Mouse (Mus musculus) neural tube, embryonic 13.5 days (tissue): Measurements from ENCODE around the gene Stat2. TPM values are rescaled to one million over a fixed set of nuclear protein-coding genes. Genes with fewer than 3 reads are reported as not detected.
A peak's percentile ranks its signal among the peaks of the same experiment; 100 is the strongest.
"Not testable (repeated sequence)": the region's sequence is repeated elsewhere in the genome, so short reads cannot be mapped to it uniquely, and the experiment has no call there.

ENCODE experiments used
- ATAC-seq: fragments of 200-750 bp; cut with Nextera tagmentation; 2 replicates; pipeline ENCODE4 v1.8.0; 2017; ENCODE audit warnings: low read depth, mild to moderate bottlenecking, moderate TSS enrichment, moderate library complexity
- H3K27ac ChIP-seq: fragments of 300-500 bp; sonication (generic); replicated peaks from 2 replicates; pipeline ENCODE4 v1.5.1; 2015; ENCODE audit warnings: moderate library complexity, mild to moderate bottlenecking, inconsistent platforms
- H3K27me3 ChIP-seq: fragments of 300-500 bp; sonication (generic); 2 replicates; pipeline ENCODE4 v1.6.1; 2015; ENCODE audit warnings: mild to moderate bottlenecking, inconsistent platforms
- H3K36me3 ChIP-seq: fragments of 300-500 bp; sonication (generic); 2 replicates; pipeline ENCODE4 v1.6.1; 2015; ENCODE audit warnings: mild to moderate bottlenecking, inconsistent platforms
- H3K4me1 ChIP-seq: fragments of 300-500 bp; sonication (generic); replicated peaks from 2 replicates; pipeline ENCODE4 v1.6.1; 2015; ENCODE audit warnings: inconsistent platforms
- H3K4me2 ChIP-seq: fragments of 300-500 bp; sonication (generic); 2 replicates; pipeline ENCODE4 v1.6.1; 2015; ENCODE audit warnings: inconsistent platforms, mild to moderate bottlenecking, moderate library complexity
- H3K4me3 ChIP-seq: fragments of 300-500 bp; sonication (generic); 2 replicates; pipeline ENCODE4 v1.5.1; 2015; ENCODE audit warnings: mild to moderate bottlenecking, inconsistent platforms
- H3K9ac ChIP-seq: fragments of 300-500 bp; sonication (generic); 2 replicates; pipeline ENCODE4 v1.6.1; 2015; ENCODE audit warnings: moderate library complexity, mild to moderate bottlenecking, inconsistent platforms
- H3K9me3 ChIP-seq: fragments of 300-500 bp; sonication (generic); 2 replicates; pipeline ENCODE4 v1.6.1; 2016; ENCODE audit warnings: inconsistent platforms
- WGBS: fragments of 180-500 bp; shearing (Covaris S2); methylation state at CpG from one replicate; pipeline ENCODE4 v1.1.7; 2015; 5-methylcytosine and 5-hydroxymethylcytosine counted together
- polyA plus RNA-seq: library from polyadenylated mRNA; unstranded; fragments of >200 nt; fragmentation: Nextera tagmentation; extraction: Ambion mirVana; gene quantifications from 2 replicates; pipeline ENCODE4 v1.2.1, GENCODE M21; 2015

Gene Stat2
- polyA plus RNA-seq, 1 experiment from 2014 or later, result 23.7 TPM

DNA sequence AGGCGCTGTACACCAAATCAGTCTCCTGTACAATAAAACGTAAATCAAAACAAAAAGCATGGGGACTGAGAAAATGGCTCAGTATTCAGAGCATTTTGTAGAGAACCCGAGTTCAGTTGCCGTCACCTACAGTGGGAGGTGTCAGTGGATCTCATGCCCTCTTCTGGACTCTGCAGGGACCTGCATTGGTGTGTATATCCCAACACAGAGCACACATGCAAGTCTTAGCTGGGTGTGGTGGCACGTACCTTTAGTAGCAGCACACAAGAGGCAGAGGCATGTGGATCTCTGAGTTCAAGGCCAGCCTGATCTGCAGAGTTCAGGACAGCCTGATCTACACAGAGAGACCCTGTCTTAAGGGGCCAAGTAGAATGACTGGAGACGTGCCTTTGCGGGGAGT lies 39.3 kb downstream of the Stat2 start:
- H3K9ac ChIP-seq, result no peak overlapping the region
- ATAC-seq, result no peak
- no peaks in the 10 kb centered on the region for H3K9me3 ChIP-seq
- no peak overlapping the region for H3K4me2 ChIP-seq
- peaks cover 10% of the 10 kb centered on the region for H3K4me1 ChIP-seq
- H3K4me3 ChIP-seq, result no peak overlapping the region
- 80% methylated on average over 7 of the region's 7 CpGs for WGBS
- no peaks in the 10 kb centered on the region for H3K27me3 ChIP-seq
- H3K36me3 ChIP-seq, result peaks cover 80% of the 10 kb centered on the region
- H3K27ac ChIP-seq, result peak overlapping the region; percentile 53; the same call in 1 of the 2 replicates

DNA sequence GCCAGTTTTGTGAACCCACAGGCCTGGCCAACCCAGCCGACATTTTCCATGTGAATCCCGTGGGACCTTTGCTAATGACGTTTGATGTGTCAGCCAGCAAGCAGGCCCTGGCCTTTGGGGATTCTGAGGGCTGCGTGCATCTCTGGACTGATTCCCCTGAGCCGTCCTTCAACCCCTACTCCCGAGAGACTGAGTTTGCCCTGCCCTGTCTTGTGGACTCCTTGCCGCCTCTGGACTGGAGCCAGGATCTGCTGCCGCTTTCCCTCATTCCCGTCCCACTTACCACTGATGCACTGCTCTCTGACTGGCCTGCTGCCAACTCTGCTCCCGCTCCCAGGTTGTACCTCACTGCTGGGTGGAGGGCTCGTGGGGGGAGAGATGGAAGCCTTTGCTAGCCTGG lies 39.8 kb downstream of the Stat2 start:
- H3K9me3 ChIP-seq, result no peaks in the 10 kb centered on the region
- peak; percentile 57; the same call in 1 of the 2 replicates for ATAC-seq
- H3K27ac ChIP-seq, result peak overlapping the region; percentile 53
- H3K36me3 ChIP-seq, result peaks cover 85% of the 10 kb centered on the region
- H3K4me1 ChIP-seq, result peaks cover 10% of the 10 kb centered on the region
- WGBS, result 48% methylated on average over 11 of the region's 11 CpGs
- no peak overlapping the region for H3K4me2 ChIP-seq
- no peak overlapping the region for H3K9ac ChIP-seq
- H3K4me3 ChIP-seq, result no peak overlapping the region
- no peaks in the 10 kb centered on the region for H3K27me3 ChIP-seq

DNA sequence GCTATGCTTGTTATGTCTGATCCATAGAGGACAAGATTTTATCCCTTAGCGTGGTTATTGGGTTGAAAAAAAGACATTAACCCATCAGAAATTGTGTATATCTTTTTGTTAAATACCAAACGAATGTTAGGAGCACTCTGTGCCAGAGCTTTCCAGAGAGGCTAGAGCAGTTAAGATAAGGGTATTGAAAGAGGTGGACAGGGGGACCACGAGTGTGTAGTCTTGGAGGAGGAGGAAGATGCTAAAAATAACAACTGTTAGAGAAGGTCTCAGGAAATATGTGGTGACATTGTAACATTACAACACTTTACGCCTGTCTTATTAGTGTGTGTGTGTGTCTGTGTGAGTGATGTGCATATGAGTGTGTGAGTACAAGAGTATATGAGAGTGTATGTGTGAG lies 40.5 kb downstream of the Stat2 start:
- ATAC-seq, result no peak
- Histone ChIP-seq H3K27me3 (no peaks in the 10 kb centered on the region), H3K4me3 (no peak overlapping the region), H3K9ac (no peak overlapping the region), H3K27ac (no peak overlapping the region), H3K4me1 (peaks cover 10% of the 10 kb centered on the region), H3K4me2 (no peak overlapping the region), H3K36me3 (peaks cover 89% of the 10 kb centered on the region), H3K9me3 (no peaks in the 10 kb centered on the region)
- 88% methylated on average over 4 of the region's 4 CpGs for WGBS

DNA sequence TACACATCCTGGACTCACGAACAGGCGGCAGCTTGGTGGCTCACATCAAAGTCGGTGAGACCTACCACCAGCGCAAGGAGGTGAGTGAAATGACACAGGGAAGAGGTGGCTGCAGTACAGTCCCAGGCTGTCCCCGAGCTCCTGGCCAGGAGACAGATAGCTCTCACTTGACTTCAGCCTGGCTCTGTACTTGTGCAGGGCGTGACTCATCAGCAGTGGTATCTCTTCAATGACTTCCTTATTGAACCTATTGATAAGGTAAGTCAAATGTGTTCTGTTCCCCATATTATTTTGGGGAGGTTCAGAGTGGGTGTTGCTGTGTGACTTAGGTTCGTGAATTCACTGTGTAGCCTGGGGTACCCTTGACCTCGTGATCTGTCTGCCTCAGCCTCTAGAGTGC lies 45.2 kb downstream of the Stat2 start:
- Histone ChIP-seq H3K27me3 (no peaks in the 10 kb centered on the region), H3K27ac (no peak overlapping the region), H3K4me1 (peaks cover 1% of the 10 kb centered on the region; the same call in 1 of the 2 replicates), H3K36me3 (peaks cover 98% of the 10 kb centered on the region), H3K9me3 (no peaks in the 10 kb centered on the region), H3K4me3 (no peak overlapping the region), H3K9ac (no peak overlapping the region), H3K4me2 (no peak overlapping the region)
- ATAC-seq, result no peak
- 98% methylated on average over 8 of the region's 8 CpGs for WGBS

DNA sequence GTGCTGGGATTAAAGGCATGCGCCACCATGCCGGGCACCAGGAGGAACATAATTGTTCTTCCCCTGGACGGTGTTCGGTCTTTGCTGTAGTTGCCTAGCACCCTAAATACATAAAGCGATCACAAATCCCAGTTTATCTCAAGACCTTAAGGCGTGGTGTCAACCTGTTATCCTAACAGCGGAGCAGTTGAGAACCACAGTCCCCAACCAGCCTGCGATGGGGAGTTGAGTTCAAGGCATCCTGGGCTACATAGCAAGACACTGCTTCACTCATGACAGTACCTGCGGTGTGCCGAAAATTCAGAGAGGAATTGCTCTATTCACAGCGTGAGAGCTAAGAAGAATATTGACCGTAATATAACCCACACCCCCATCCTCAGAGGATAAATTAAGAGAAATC lies 51.3 kb downstream of the Stat2 start:
- H3K4me1 ChIP-seq, result peaks cover 20% of the 10 kb centered on the region
- no peaks in the 10 kb centered on the region for H3K9me3 ChIP-seq
- H3K27me3 ChIP-seq, result no peaks in the 10 kb centered on the region
- H3K9ac ChIP-seq, result peak overlapping the region; percentile 95
- 0 out of 2 replicates have a peak overlapping the region, but pooled peaks have one; percentile 61 for H3K27ac ChIP-seq
- ATAC-seq, result no peak
- 61% methylated on average over 12 of the region's 12 CpGs for WGBS
- H3K4me3 ChIP-seq, result peak overlapping the region; percentile 66
- peak overlapping the region; percentile 87 for H3K4me2 ChIP-seq
- H3K36me3 ChIP-seq, result peaks cover 59% of the 10 kb centered on the region

DNA sequence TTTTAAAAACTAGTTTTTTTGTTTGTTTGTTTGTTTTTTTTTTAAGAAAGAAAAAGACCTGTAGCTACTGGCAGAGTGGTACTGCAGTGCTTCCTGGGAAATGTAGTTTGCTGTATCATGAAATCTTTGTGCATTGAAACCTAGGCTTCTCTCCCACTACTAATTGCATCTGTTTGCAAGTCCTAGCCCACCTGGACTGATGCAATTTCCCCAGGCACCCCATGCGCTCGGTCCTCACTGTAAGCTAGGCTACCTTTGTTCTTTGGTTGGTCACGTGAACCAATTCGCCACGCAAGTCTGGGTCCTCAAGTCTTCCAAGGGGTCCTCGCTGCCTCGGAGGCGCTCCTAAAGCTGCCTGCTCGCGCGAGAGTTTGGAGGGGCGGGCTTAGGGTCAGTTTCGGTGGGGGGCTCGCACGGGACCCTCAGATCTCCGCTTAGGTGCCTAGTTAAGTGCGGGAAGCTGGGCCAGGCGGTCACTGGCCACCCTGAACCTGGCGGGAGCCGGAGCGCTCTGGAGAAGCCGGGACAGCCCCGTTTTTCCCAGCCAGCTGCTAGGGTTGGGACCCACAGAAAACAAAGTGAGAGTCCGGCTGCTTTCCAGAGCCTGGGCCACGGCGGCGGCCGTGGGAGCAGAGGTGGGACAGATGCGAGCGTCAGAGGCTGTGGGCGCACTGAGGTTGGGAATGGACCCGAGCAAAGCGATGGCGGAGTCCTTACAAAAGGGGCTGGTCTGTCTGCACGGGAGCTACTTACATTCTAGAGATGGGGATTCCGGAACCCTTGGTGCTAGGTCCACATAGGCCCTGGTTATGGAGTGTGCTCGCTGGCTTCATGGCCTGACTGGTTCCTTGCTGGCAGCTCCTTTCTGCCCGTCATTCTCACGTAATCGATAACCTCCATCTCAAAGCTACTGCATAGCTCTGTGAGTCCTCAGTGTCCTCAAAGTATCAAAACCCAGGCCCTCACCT lies 52.1 kb downstream of the Stat2 start, which contains the start of gene Cnpy2:
Cnpy2 (plus strand) TSS at position 319 of the 968 bp plus-strand sequence.
- peak; percentile 97 for ATAC-seq
- under 1% methylated on average over 40 of the region's 40 CpGs for WGBS
- H3K4me1 ChIP-seq, result peaks cover 20% of the 10 kb centered on the region
- no peaks in the 10 kb centered on the region for H3K9me3 ChIP-seq
- H3K9ac ChIP-seq, result peak within 1 kb of the TSS; percentile 95
- no peaks in the 10 kb centered on the region for H3K27me3 ChIP-seq
- H3K4me2 ChIP-seq, result peak within 1 kb of the TSS; percentile 87
- H3K27ac ChIP-seq, result peak within 1 kb of the TSS; percentile 93
- H3K36me3 ChIP-seq, result peaks cover 61% of the 10 kb centered on the region
- peak within 1 kb of the TSS; percentile 66 for H3K4me3 ChIP-seq

DNA sequence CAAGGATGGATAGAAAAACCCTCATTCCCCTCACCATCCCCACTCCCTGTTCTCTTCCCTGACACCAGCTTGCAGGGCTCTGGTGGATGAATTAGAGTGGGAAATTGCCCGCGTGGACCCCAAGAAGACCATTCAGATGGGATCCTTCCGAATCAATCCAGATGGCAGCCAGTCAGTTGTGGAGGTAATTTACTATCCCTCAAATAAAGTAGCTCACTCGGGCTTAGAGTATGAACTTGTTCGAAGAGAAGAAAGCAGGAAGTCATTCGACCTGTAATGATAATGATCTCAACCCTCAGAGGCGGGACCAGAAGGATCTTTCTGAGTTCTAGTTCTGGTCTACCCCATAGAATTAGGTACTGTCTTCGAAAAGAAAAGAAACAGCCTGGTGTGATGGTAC lies 53.2 kb downstream of the Stat2 start:
- 79% methylated on average over 8 of the region's 8 CpGs for WGBS
- Histone ChIP-seq H3K27me3 (no peaks in the 10 kb centered on the region), H3K27ac (peak overlapping the region; percentile 93), H3K36me3 (peaks cover 60% of the 10 kb centered on the region), H3K9me3 (no peaks in the 10 kb centered on the region), H3K4me2 (peak overlapping the region; percentile 87), H3K9ac (peak overlapping the region; percentile 95), H3K4me3 (peak overlapping the region; percentile 66), H3K4me1 (peaks cover 20% of the 10 kb centered on the region)
- no peak for ATAC-seq

DNA sequence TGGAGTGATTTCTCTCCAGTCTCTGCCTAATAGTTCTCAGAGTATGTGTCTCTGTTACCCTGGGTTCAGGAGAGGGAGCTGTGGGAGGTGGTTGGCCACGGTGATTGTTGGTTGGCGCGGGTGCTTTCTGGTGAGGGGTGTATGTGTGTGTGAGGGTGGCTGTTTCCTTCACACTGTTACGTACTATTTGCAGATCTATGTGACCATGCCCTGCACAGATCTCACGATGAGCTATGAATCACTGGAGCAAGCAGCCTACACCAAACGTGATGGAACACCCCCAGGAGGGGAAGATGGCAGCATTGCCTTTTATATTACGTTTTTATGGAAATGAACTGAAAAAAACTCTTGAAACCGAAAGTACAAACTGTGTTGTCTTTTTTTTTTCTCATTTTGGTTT lies 56.5 kb downstream of the Stat2 start:
- no peak overlapping the region for H3K27ac ChIP-seq
- H3K4me2 ChIP-seq, result no peak overlapping the region
- H3K27me3 ChIP-seq, result no peaks in the 10 kb centered on the region
- no peaks in the 10 kb centered on the region for H3K9me3 ChIP-seq
- no peak overlapping the region for H3K4me3 ChIP-seq
- H3K36me3 ChIP-seq, result peaks cover 43% of the 10 kb centered on the region
- 93% methylated on average over 8 of the region's 8 CpGs for WGBS
- no peak overlapping the region for H3K9ac ChIP-seq
- ATAC-seq, result no peak
- H3K4me1 ChIP-seq, result peaks cover 16% of the 10 kb centered on the region

DNA sequence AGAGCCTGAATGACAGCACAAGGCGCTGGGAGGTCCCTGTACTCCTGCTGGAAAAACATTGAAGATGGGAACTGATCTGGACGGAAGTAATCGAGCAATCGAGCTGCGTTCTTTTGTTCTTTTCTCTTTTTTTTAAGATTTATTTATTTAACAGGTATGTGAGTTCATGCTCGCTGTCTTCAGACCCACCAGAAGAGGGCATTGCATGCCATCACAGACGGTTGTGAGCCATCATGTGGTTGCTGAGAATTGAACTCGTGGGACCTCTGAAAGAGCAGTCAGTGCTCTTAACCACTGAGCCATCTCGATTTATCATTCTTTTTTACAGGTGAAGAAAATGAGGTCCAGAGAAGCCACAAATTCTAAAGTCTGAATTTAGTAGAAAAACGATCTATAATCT lies 57.3 kb downstream of the Stat2 start:
- H3K4me1 ChIP-seq, result peaks cover 16% of the 10 kb centered on the region
- no peaks in the 10 kb centered on the region for H3K27me3 ChIP-seq
- H3K27ac ChIP-seq, result no peak overlapping the region
- peaks cover 43% of the 10 kb centered on the region for H3K36me3 ChIP-seq
- H3K4me3 ChIP-seq, result no peak overlapping the region
- WGBS, result 85% methylated on average over 10 of the region's 10 CpGs
- no peak overlapping the region for H3K4me2 ChIP-seq
- no peak overlapping the region for H3K9ac ChIP-seq
- no peaks in the 10 kb centered on the region for H3K9me3 ChIP-seq
- ATAC-seq, result no peak

DNA sequence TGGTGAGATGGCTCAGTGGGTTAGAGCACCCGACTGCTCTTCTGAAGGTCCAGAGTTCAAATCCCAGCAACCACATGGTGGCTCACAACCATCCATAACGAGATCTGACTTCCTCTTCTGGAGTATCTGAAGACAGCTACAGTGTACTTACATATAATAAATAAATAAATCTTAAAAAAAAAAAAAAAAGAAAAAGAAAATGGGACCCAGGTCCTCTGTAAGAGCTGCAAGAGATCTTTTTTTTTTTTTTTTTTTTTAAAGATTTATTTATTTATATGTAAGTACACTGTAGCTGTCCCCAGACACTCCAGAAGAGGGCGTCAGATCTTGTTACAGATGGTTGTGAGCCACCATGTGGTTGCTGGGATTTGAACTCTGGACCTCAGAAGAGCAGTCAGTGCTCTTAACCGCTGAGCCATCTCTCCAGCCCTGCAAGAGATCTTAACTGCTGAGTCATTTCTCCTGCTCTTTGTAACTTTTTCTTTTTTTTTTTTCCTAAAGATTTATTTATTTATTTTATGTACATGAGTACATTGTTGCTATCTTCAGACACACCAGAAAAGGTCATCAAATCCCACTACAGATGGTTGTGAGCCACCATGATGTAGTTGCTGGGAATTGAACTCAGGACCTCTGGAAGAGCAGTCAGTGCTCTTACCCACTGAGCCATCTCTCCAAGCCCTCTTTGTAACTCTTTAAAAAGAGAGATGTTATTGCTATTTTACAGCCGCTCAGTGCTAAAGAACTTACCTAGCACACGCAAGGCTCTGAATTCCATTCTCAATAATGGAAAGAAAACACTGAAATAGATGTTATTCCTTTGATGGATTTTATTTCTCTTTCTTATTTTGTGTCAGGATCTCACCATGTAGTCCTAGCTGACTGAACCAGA lies 62.2 kb downstream of the Stat2 start:
- not testable (repeated sequence) for H3K27me3 ChIP-seq, H3K9me3 ChIP-seq, H3K4me2 ChIP-seq, ATAC-seq, H3K4me3 ChIP-seq, H3K4me1 ChIP-seq, H3K27ac ChIP-seq, H3K9ac ChIP-seq
- 78% methylated on average over 6 of the region's 6 CpGs for WGBS
- peaks cover 17% of the 10 kb centered on the region for H3K36me3 ChIP-seq

DNA sequence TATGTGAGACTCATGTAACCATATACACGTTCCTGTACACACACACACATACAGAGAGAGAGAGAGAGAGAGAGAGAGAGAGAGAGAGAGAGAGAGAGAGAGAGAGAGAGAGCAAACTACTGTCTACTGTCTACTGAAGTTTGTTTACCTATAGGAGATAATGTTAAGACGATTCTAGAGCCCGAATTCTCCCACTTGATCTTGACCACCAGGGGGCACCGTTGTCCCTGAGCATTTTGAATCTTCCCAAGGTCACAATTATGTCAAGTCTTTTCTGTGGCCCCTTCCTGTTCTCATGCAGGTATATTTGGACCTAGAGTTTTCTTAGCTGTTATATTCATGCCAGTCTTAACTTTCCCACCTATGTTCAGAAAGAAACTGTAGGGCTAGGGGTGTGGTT lies 65.2 kb downstream of the Stat2 start:
- H3K9me3 ChIP-seq, result no peaks in the 10 kb centered on the region
- peaks cover 6% of the 10 kb centered on the region; the same call in 1 of the 2 replicates for H3K36me3 ChIP-seq
- peaks cover 30% of the 10 kb centered on the region for H3K4me1 ChIP-seq
- no peaks in the 10 kb centered on the region for H3K27me3 ChIP-seq
- H3K4me3 ChIP-seq, result no peak overlapping the region
- ATAC-seq, result no peak
- H3K27ac ChIP-seq, result no peak overlapping the region
- H3K4me2 ChIP-seq, result no peak overlapping the region
- H3K9ac ChIP-seq, result no peak overlapping the region
- 4% methylated on average over 4 of the region's 4 CpGs for WGBS

DNA sequence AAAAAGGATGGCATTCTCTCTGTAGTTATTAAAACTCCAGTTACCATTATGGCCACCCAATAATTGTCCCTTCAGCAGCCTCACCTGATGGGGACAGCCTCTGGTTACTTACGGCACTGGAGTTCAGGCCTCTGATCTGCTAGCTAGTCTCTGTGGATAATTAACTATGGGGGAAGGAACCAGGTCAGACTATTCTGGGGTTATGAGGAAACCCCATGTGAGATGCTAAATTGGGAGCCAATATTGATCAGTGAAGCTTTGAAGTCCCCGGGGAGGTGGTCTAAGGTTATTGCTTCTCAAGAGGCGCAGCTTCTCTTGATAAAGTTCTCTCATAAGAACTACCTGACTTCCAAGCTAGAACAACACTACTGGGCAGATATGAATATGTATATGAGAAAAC lies 65.8 kb downstream of the Stat2 start:
- Histone ChIP-seq H3K36me3 (peaks cover 6% of the 10 kb centered on the region; the same call in 1 of the 2 replicates), H3K4me2 (no peak overlapping the region), H3K9me3 (no peaks in the 10 kb centered on the region), H3K4me1 (peaks cover 32% of the 10 kb centered on the region), H3K9ac (no peak overlapping the region), H3K27ac (no peak overlapping the region), H3K27me3 (no peaks in the 10 kb centered on the region), H3K4me3 (no peak overlapping the region)
- ATAC-seq, result no peak
- WGBS, result 97% methylated on average over 3 of the region's 3 CpGs
